Comparison of ENCODE assay signal across 8 mouse cellular contexts in the genomic region with DNA sequence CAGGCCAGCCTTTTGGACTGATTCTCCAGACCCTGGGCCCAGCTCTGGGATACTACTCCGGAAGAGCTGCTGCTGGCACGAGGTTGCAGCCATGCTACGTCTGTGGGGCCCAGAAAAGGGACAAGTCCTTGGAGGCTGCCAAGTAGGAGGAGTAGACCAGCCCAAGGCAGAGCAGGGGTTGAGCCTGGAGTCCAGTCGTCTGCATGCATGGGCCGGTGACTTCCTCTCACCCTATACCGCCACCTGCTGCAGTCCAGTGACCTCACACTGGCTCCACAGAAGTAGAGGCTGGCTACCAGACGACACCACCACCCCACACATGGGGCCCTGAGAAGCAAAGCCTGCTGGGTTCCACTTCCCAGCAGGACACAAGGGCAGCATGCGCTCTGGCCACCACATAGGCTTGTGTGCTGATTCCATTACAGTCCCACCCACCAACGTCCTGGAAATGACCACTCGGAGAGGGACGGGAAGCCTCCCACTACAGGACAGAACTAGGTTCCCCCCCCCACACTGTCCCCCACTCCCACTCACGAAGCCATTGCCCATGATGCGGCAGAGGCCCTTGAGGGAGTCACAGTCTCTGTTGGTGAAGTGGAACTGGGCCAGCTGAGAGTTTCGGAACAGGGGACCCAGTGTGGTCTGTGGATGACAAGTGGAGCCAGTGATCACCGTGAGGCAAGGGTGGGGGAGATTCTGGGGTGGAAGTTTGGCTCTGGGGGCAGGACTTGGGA. TPM values are rescaled to one million over a fixed set of nuclear protein-coding genes. Genes with fewer than 3 reads are reported as not detected.
DNase-seq lines count a peak whose midpoint lies in the region; ATAC-seq and TF ChIP-seq lines count a peak whose summit lies in the region.

No protein-coding gene starts in this region.

- DNase-seq in adrenal gland, adult (ENCODE audit: inconsistent age in 2 of 2, low spot score in 1 of 2), result peak; percentile 91 to 95
- no peak for DNase-seq in heart, embryonic 10.5 days (ENCODE audit: low spot score)
- peak; percentile 96 for DNase-seq in lung, postnatal 0 days (ENCODE audit: low spot score)
- DNase-seq in skeletal muscle tissue, adult 2 months (ENCODE audit: low read depth, low spot score), result peak; percentile 82
- DNase-seq in thymus, postnatal 10 days (ENCODE audit: low spot score in 2 of 2), result no peak
- no peak for DNase-seq in frontal cortex, postnatal 10 days (ENCODE audit: low spot score in 2 of 2)

- no peaks in the 10 kb centered on the region for H3K9me3 ChIP-seq in heart, embryonic 10.5 days
- no peaks in the 10 kb centered on the region for H3K9me3 ChIP-seq in kidney, embryonic 14.5 days (ENCODE audit: control insufficient read depth, low read length)
- no peaks in the 10 kb centered on the region for H3K9me3 ChIP-seq in lung, postnatal 0 days (ENCODE audit: low read length)

- no peaks in the 10 kb centered on the region for H3K27me3 ChIP-seq in heart, embryonic 10.5 days (ENCODE audit: insufficient read depth, poor library complexity, severe bottlenecking)
- no peaks in the 10 kb centered on the region for H3K27me3 ChIP-seq in kidney, embryonic 14.5 days (ENCODE audit: control insufficient read depth, insufficient read depth, low read length)
- no peaks in the 10 kb centered on the region for H3K27me3 ChIP-seq in lung, postnatal 0 days (replicated peaks; ENCODE audit: insufficient read depth, low read length)

- peak overlapping the region; percentile 97 for H3K27ac ChIP-seq in heart, embryonic 10.5 days
- peak overlapping the region; percentile 42; the same call in 1 of the 2 replicates for H3K27ac ChIP-seq in kidney, embryonic 14.5 days (ENCODE audit: low read depth, low read length)
- peak overlapping the region; percentile 100 for H3K27ac ChIP-seq in lung, postnatal 0 days (ENCODE audit: low read length)

- H3K9ac ChIP-seq in kidney, embryonic 14.5 days (ENCODE audit: low read depth, low read length), result peak overlapping the region; percentile 97; the same call in 1 of the 2 replicates
- H3K9ac ChIP-seq in lung, postnatal 0 days (replicated peaks; ENCODE audit: low read depth), result peak overlapping the region; percentile 34; the same call in 1 of the 2 replicates

- peaks cover 56% of the 10 kb centered on the region for H3K36me3 ChIP-seq in heart, embryonic 10.5 days
- peaks cover 55% of the 10 kb centered on the region for H3K36me3 ChIP-seq in kidney, embryonic 14.5 days (ENCODE audit: control insufficient read depth, insufficient read depth, low read length)
- peaks cover 25% of the 10 kb centered on the region for H3K36me3 ChIP-seq in lung, postnatal 0 days (ENCODE audit: insufficient read depth, low read length)

- no peak for TF ChIP-seq EP300 in lung, postnatal 0 days (IDR thresholded peaks at IDR 0.05)

- peaks cover 60% of the 10 kb centered on the region for H3K4me1 ChIP-seq in heart, embryonic 10.5 days
- H3K4me1 ChIP-seq in kidney, embryonic 14.5 days (ENCODE audit: control insufficient read depth, insufficient read depth, low read length), result peaks cover 37% of the 10 kb centered on the region
- peaks cover 33% of the 10 kb centered on the region for H3K4me1 ChIP-seq in lung, postnatal 0 days (ENCODE audit: insufficient read depth, low read depth, low read length)

- H3K4me2 ChIP-seq in kidney, embryonic 14.5 days (replicated peaks; ENCODE audit: low read depth, low read length), result peak overlapping the region; percentile 90
- H3K4me2 ChIP-seq in lung, postnatal 0 days (replicated peaks; ENCODE audit: low read depth, low read length), result peak overlapping the region; percentile 69

- peak; percentile 10; the same call in 1 of the 2 replicates for ATAC-seq in common myeloid progenitor, adult 5-6 weeks (replicated peaks; ENCODE audit: low read depth, poor library complexity, severe bottlenecking)
- ATAC-seq in kidney, embryonic 14.5 days (ENCODE audit: low FRiP score, low TSS enrichment), result no peak
- peak; percentile 15 for ATAC-seq in lung, postnatal 0 days

- 63% methylated on average over 15 of the region's 15 CpGs for WGBS in heart, embryonic 10.5 days
- WGBS in kidney, embryonic 14.5 days, result 42% methylated on average over 15 of the region's 15 CpGs
- WGBS in lung, postnatal 0 days, result 31% methylated on average over 15 of the region's 15 CpGs

- H3K4me3 ChIP-seq in heart, embryonic 10.5 days, result peak overlapping the region; percentile 89
- peak overlapping the region; percentile 96; the same call in 1 of the 2 replicates for H3K4me3 ChIP-seq in kidney, embryonic 14.5 days (ENCODE audit: low read length)
- no peak overlapping the region for H3K4me3 ChIP-seq in lung, postnatal 0 days (ENCODE audit: low read depth, low read length)

- TF ChIP-seq CTCF in lung, postnatal 0 days (IDR thresholded peaks at IDR 0.05), result peak; percentile 59

RNA-seq across cellular contexts. Expression of a gene that starts 3.1 kb away (rescaled TPM):
- total RNA-seq in common myeloid progenitor, adult 5-6 weeks (2017), result 31.7 and 39.4 TPM in 2 replicates
- polyA plus RNA-seq in heart, embryonic 10.5 days (2016; fragmentation: Nextera tagmentation; extraction: Ambion mirVana), result 258 and 316 TPM in 2 replicates
- 441 and 501 TPM in 2 replicates for polyA plus RNA-seq in kidney, embryonic 14.5 days (2014; fragmentation: Nextera tagmentation; extraction: Ambion mirVana)
- polyA plus RNA-seq in lung, postnatal 0 days (2015; fragmentation: Nextera tagmentation; extraction: Ambion mirVana), result 276 and 288 TPM in 2 replicates

RNA-seq across cellular contexts. Expression of a gene that starts 9.5 kb away (rescaled TPM):
- 16.6 and 26.5 TPM in 2 replicates for total RNA-seq in common myeloid progenitor, adult 5-6 weeks (2017)
- polyA plus RNA-seq in heart, embryonic 10.5 days (2016; fragmentation: Nextera tagmentation; extraction: Ambion mirVana), result 28.5 and 29.7 TPM in 2 replicates
- 27.0 and 30.4 TPM in 2 replicates for polyA plus RNA-seq in kidney, embryonic 14.5 days (2014; fragmentation: Nextera tagmentation; extraction: Ambion mirVana)
- polyA plus RNA-seq in lung, postnatal 0 days (2015; fragmentation: Nextera tagmentation; extraction: Ambion mirVana), result 39.7 and 41.3 TPM in 2 replicates

RNA-seq across cellular contexts. Expression of a gene that starts 17.6 kb away (rescaled TPM):
- 21.0 and 32.4 TPM in 2 replicates for total RNA-seq in common myeloid progenitor, adult 5-6 weeks (2017)
- polyA plus RNA-seq in heart, embryonic 10.5 days (2016; fragmentation: Nextera tagmentation; extraction: Ambion mirVana), result 56.9 and 67.3 TPM in 2 replicates
- polyA plus RNA-seq in kidney, embryonic 14.5 days (2014; fragmentation: Nextera tagmentation; extraction: Ambion mirVana), result 57.0 and 65.3 TPM in 2 replicates
- polyA plus RNA-seq in lung, postnatal 0 days (2015; fragmentation: Nextera tagmentation; extraction: Ambion mirVana), result 73.2 and 84.0 TPM in 2 replicates

RNA-seq across cellular contexts. Expression of a gene that starts 17.7 kb away (rescaled TPM):
- total RNA-seq in common myeloid progenitor, adult 5-6 weeks (2017), result 19.7 and 29.0 TPM in 2 replicates
- 102 and 103 TPM in 2 replicates for polyA plus RNA-seq in heart, embryonic 10.5 days (2016; fragmentation: Nextera tagmentation; extraction: Ambion mirVana)
- 51.4 and 86.5 TPM in 2 replicates for polyA plus RNA-seq in kidney, embryonic 14.5 days (2014; fragmentation: Nextera tagmentation; extraction: Ambion mirVana)
- polyA plus RNA-seq in lung, postnatal 0 days (2015; fragmentation: Nextera tagmentation; extraction: Ambion mirVana), result 84.0 and 89.4 TPM in 2 replicates

RNA-seq across cellular contexts. Expression of a gene that starts 26.1 kb away (rescaled TPM):
- 12.3 and 13.3 TPM in 2 replicates for total RNA-seq in common myeloid progenitor, adult 5-6 weeks (2017)
- 90.5 and 95.6 TPM in 2 replicates for polyA plus RNA-seq in heart, embryonic 10.5 days (2016; fragmentation: Nextera tagmentation; extraction: Ambion mirVana)
- 80.0 and 86.3 TPM in 2 replicates for polyA plus RNA-seq in kidney, embryonic 14.5 days (2014; fragmentation: Nextera tagmentation; extraction: Ambion mirVana)
- 54.2 and 62.5 TPM in 2 replicates for polyA plus RNA-seq in lung, postnatal 0 days (2015; fragmentation: Nextera tagmentation; extraction: Ambion mirVana)

Comparison
In these comparisons a context has a peak if more than half of its experiments do, and no peak if none do; other contexts are left out.
1. DNase-seq: peak in adrenal gland, adult (2 of 2), lung, postnatal 0 days (single experiment) and skeletal muscle tissue, adult 2 months (single experiment); none in heart, embryonic 10.5 days (single experiment), thymus, postnatal 10 days (0 of 2) and frontal cortex, postnatal 10 days (0 of 2).
2. H3K27ac ChIP-seq: peak in every context shown above with its lines; median percentile 100 in lung, postnatal 0 days; 97 in heart, embryonic 10.5 days; 42 in kidney, embryonic 14.5 days.